Mouse (Mus musculus) lung, adult 18-20 months (tissue): Measurements from ENCODE around the gene Cttnbp2.

ENCODE experiments used
- DNase-seq, 2 experiments: peaks; one replicate each; pipeline ENCODE4 v3.0.0; 2022; ENCODE audit warnings: mixed read lengths in 2 of 2

The Cttnbp2 gene

DNA sequence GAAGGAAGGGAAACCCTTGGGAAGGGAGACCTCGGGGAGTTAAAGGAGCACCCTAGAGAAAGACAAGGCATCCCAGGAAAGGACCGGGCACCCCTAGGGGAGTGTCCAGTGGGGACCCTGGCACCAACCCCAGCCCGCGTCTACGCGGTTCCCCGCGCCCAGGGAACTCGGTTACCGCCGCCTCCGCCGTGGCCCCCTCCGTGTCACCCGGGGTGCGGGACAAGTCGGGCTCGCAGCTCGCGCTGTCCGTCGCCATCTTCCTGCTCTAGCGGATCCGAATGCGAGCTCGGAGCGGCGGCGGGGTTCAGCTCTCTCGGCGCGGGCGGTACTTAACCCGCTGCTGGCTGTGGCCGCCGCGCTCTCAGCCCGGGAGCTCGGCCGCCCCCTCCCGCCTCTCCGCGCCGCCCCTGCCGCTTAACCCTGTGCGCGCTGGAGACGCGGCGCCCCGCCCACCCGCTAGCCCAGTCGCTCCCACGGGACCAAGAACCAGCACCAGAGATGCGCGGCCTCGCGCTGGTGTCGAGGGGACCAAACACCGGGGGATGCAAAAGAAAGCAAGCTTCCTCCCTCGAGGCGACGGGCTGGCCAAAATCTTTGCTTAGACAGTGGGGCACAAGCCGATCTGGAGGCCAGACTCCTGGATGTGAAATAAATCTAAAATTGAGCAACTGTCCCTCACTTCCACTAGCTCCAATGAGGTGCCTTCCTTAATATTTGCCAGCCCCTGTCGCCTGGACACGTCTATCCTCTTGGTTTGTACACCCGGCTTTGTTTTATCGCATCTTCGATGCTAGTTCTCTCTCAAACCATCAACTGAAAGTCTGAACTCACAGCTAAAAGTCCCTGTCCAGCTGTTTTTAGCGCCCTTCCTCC is at the start of gene Cttnbp2:
Gene Cttnbp2, minus strand, starts transcription at position 364 of the 873 bp plus-strand sequence.
- peak; percentile 44 to 54 for DNase-seq

DNA sequence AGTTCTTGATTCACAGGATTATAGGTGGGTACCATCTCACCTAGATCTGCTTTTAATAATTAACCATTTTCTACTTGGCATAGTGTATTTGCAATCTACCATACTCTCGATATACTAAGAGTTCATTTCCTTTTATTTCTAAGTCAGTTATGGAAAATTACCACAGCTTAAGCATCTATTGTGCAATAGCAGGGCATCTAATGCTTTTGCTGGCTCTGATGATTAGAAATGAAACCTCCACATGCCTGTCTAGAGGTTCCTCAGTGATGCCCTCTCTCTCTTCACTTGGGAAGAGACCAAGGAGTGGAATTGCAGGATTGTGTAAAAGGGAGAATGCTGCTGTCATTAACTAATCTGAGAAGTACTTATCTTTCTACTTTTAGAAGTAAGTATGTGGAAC is 44.4 kb upstream of the Cttnbp2 start:
- no peak for DNase-seq

DNA sequence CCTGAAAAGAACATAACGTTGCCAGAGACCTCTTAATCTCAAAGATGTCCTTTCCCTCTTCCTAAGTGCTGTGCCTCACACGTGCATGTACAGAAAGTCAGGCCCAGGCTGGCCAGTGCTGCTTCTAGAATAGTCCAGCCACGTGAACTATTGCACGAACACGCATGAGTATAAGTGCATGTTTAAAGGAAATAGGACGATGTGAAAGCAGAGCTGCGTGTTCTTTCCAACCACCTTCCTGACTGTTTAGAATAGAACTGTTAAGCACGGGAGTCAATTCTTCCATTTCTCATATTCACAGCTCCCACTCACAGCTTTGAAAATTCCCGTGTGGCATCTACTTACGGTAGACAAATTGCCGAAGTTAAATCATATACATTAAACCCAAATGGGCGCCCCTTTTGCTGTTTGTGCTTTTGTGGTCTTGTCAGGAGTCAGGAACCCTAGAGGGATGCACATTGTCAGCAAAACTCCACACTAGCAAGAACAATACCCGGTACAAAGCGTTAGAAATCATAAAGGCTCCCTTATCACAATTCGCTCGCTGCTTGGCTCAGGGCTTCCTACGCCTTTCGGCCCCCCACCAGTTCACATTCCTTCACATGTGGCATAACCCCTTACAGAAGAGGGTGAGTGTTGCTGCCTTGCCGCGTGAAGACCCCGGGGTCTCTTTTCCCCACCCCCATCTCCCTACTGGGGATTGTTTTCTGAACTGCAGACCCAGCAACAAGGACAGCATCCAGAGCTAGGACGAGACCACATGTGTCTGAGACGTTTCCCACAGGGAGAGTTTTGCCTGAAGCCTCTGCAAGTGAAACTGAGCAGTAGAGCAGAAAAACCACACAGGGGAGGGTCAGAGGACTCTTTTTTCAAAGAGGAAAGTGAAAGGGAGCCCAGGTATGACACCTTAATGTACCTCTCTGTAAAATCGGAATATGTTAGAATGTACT is 33.1 kb upstream of the Cttnbp2 start:
- DNase-seq: no peak

DNA sequence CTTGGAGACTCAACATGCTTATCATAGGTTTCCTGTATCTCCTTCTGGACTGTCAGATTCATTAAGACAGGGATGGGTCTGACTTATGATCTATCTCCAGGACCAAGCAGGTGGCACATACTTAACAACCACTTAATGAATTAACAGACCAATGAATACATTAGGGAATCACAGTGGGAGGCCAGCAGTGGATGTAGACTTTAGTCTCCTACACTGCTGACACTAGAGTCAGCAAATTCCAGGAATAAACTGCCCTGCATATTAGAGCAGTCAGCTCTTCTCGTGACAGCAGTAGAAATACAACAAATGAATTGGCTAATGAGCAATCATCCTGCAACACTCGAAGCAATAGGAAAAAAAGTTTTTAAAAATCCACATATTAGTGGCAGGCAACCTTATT is 29.2 kb upstream of the Cttnbp2 start:
- DNase-seq: no peak

DNA sequence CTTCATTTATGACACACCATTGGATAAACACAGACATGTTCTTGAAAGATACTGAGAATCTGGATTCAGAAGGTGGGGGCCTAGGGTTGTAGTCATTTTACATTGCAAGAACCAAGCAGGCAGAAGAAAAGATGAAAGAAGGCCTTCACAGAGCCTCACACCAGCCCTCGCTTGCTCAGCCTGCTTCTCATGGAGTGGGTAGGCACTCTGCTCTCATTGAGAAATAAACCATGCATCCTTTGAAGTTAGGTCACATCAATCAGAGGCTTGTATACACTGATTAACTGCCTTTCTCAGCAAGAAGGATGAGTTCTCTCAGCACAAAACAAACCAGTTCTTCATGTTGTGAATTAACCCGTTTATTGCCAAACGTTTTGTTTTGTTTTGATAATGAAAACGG is 25.8 kb upstream of the Cttnbp2 start:
- DNase-seq: no peak

DNA sequence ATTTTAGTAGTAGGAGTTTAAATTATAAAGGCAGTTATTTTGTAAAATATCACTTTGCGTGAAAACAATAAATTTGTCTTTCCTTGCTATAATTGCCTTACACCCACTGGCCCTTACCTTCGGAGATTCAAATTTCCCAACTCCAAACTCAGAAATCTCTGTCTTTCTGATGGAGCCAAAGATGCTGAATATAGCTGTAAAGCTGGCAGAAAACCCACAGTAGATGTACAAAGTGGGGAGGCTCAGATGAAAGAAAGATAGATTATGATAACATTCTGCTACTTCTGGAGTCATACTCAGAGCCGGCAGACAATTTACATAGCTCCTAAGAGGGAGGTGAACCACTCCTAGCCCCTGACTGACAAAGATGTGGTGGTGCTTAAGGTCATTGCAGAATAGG is 15.8 kb upstream of the Cttnbp2 start:
- DNase-seq: no peak

DNA sequence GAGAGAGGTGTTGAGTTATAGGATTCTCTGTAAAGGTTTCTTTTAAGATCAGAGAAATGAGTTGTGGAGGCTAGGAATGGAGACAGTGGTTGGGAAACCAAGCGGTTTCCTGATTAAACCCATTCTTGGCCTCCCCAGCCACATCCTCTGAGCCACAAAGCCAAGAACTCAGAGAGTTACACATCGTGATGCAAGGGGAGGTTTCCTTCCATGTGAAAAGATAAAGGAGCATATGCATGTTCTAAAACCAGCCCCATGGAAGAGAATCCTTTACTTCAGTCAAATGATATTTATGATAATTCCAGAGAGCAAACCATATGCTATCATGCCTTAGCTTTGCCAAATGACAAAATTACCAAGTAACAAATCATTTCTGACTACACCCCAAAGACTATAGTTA is 3.0 kb upstream of the Cttnbp2 start:
- DNase-seq: no peak

DNA sequence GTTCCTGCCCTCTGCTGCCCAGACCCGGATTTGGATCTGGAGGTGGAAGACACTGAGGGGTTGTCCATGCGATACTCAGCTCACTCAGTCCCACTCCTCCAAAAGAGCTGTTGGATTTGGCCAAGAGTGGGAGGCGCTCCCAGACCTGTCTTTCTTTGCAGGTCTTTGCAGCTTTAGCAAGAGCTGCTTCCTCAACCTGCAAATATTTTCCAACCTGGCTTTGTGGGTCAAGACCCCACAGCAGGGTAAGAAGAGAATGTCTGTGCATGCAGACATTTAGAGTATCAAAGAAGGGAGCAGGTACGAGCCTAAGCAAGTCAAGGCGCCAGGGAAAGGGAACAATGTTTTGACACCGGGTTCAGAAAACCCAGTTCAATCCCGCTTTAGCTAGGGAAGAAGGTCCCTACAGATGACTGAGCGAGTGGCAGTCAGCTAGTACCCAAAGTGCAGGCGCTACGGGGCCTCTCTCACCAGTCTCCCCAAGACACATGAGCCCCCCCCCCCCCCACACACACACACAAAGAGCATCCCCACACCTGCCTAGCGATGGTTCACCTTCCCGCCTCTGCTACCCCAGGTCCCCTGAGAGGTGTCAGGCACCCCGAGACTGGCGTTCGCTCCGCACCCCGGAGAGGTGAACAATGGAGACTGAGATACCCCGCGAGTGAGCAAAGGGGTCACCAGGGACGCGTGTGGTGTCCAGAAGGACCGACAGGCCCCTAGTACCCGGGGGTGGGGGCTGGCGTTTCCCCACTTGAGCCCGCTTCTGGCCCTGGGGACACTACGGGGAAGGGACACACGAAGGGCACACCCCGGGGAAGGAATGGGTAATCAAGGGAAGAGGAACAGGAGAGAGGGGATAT is 801 bp downstream of the Cttnbp2 start:
- DNase-seq: peak in 1 of 2 experiments; percentile 7

DNA sequence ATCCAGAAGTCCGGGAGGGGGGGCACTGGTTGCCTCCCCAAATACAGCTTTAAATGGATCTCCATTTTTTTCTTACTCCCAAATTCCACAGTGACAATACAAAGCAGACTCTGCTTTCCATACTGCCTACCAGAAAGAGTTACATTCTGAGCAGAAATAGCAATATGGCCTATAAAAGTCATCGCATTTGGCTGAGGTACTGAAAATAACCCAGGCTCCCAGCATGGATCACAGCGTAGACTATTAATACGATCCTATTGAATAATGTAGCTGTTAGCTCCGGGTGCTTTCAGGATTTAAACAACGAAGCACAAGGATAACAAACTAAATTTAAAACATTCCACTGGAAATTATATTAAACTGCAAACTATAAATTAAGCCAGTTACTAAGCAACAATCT is 2.8 kb downstream of the Cttnbp2 start:
- no peak for DNase-seq

DNA sequence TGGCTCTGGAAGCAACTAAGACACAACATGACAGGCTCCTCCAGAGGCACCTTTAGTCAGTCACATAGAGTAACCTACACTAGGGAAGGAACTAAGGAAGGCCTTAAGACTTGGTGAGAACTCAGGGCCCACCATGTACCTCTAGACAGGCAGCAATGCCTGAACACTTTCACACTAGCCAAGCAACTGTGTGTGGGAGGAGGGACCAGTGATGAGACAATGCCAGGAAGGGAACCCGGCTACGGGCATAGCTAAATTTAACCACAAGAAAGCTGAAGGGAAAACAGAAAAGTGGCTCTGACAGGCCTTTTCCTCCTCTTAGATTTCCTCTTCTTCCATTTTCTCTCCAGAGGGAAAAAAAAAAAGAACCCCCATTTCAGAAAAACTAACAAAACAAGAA is 6.6 kb downstream of the Cttnbp2 start:
- no peak for DNase-seq

DNA sequence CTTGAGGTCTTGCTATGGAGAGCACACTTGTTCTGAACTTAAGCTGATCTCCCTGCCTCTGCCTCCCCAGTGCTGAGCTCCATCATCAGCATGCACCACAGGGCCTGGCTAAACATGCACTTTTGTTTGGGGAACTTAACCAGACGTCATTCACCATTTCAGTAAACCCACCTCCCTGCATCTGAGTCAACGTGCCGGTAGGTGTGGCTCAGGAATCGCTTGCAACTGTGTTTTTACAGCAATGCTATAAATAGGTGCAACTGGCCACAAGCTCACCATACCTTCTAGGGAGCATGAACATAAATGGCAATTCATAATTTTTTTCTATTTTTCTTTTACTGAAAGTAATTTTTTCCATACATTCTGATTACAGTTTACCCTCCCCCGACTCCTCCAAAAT is 14.8 kb downstream of the Cttnbp2 start:
- no peak for DNase-seq

DNA sequence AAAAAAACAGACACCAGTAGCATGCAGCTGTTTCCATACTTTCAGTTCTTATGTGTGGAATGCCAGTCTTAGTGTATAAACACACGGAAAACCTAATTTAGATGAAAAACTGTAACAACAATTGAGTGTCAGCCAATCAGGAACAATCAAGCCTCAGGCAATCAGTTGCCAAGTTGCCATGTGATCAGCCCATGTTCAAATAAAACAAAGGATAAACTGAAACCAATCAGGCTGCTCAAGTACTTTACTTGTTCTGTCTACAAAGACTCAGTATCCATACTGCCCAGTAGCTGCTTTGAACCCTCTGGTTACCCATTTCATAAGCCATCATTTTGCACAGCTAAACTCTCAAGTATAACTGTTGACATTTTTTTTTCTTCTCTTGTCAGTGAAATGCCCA is 21.7 kb downstream of the Cttnbp2 start:
- DNase-seq: no peak

DNA sequence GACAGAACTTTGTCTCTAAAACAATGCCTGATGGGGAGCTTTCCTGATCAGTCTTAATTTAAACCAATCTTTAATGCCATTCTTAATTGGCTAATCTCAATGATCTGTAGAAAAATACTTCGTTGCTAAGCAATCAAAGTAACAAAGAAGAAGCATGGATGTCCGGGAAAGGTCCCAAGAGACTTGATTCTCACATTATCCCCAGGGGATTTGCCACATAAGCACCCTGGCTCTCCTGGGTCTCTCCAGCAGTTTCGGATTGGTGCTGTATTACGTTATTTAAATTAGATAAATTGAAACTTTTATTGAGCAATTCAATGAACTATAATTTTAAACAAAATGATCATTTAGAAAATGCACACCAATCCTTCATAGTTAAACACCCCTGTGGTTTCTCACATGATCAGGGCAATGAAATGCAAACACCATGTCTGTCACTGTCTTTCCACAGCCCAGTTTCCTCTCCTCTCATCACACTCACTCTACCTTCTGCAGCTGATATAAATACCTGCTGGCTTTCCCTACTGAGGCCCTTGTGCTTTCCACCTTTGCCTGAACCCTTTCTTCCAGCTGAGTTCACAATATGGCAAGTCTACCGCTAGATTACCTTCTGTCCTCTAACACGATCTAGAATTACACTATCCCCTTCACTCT is 22.3 kb downstream of the Cttnbp2 start:
- no peak for DNase-seq

DNA sequence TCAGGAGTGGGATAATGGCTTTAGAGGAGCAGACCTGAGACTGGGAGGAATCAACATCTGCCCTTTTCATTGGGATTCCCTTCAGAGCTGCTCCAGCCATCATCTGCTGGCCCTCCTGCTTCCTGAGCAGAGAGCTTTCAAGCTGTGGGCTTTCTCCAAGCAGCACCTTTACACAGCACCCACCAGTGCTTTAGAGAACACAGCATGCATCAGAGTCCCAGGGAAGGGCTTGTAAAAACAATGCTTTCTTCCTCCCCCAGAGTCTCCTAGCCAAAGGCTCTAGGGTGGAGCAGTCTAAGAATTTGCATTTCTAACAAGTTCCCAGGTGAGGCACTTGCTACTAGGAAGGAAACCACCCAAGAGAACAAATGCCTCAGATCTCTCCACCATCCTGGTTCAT is 29.6 kb downstream of the Cttnbp2 start:
- DNase-seq: no peak

DNA sequence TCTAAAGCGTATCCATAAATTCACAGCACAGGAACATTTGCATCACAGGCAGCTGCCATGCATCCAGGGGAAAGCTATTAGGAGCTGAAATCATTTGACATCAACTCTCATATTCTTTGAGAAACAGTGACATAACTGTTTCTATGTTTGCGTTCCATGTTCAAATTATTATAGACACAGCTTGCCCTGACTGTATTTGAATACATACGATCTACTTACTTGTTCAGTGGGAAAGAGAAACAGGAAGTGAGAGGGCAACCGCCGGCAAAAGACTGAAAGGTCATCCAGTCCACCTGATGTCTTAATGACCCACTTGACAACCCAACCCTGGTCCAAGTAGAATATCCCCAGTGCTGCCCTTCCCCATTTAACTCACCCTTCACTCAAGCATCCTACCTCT is 30.6 kb downstream of the Cttnbp2 start:
- no peak for DNase-seq

DNA sequence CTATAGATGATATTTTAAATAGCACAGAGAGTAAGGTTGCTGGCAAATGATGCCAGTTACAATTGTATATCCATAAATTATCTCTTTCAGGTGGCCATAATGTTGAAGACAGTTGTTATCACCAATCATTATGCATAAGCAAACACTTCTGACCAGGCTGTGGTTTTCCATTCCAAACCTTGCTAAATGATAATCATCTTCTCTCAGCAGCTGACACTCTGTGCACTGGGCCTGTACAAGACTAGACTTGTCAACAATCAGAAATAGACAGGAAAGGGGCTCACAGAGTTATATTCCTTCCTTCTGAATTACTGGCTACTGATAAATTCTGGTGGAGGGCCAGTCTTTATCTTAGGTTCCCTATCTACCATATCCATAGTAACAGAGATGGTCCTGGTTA is 32.1 kb downstream of the Cttnbp2 start:
- no peak for DNase-seq

DNA sequence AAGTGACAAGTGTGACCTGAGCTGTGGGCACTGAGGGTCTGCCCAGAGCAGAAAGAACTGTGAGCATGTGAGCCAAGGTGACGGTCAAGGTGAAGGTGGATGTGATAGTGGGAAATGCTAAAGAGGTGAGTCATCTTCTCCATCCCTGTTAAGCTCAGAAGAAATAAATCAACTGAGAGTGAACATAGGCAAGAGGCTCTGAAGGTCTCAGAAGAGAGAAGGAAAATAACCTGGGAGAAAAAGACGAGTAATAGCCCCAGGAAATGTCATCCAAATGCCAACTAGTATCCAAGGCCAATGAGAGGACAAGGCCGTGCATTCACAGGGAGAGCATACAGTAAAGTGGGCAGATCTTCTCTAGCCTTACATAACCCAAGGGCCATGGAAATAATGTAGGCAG is 32.9 kb downstream of the Cttnbp2 start:
- DNase-seq: no peak

DNA sequence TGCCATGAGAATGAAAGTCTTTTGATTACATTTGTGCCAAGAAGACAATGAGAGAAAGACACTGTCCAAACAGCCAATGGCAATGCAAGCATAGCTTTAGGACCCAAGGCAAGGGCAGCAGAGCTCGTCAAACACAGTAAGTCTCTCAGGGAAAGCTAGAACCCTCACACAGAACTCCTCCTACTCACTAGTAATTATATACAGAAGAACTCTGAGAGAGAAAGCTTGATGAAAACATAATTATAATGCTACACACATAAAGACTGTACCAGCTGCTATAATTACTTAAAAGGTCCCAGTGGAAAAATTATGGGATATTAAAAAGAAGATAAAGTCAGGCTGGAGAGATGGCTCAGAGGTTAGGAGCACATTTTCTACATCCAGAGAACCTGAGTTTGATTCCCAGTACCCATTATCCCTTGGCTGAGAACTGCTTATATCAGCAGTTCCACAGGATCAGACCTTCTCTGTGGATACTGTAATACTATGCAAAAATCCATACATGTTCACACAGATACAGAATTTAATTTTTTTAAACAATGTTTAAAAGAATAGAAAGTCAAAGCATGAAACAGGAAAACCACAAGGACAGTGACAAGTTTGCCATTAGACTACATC is 37.2 kb downstream of the Cttnbp2 start:
- no peak for DNase-seq

DNA sequence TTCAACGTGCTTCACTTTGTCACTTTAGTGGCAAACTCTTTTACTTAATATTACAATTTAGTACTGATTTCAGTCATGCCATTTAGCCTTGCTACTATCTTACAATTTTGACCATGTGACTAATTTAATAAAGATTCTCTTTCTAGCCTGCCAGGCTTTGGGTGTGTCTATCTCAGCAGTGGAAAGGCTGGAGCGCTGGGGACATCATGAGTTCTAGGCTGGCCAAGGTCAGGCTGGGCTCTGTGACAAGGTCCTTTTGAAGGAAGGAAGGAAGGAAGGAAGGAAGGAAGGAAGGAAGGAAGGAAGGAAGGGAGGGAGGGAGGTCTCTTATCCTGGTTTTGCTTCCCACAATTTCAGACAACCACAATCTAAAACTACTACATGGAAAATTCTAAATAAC is 39.7 kb downstream of the Cttnbp2 start:
- DNase-seq: no peak

DNA sequence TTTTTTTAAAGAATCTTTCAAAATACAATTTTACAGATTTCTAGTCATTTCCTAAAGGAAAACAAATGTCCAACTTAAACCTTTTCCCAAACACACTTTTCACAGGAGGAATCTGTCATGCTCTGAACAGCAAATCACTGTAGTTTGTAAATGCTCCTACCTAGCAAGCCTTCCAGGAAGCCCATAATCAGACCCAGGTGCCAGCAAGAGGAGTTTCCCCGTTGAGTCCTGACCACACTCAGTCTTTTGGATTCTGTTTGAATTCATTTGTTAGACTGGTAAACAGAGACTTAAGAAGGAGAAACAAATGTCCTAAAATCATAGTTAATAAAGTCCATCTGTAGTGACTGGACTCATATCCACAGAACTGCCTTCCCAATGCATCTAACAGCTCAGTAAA is 40.1 kb downstream of the Cttnbp2 start:
- no peak for DNase-seq

DNA sequence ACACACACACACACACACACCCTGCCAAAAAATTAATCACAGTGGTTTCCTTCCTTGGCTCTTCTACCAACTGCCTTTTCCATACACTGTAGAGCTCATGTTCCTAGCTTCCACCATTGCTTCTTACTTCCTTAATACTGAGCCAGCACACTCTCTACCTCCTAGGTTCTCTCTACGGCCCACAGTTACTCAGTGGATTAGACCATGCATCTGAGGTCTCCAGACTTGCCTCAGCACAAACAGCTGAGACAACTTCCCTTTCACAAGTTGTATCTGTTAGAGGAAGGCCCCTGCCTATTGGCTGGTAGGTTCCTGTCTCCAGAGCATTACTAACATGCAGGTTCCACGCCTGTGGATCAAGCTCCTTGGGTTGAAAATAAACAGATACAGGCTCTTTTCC is 45.4 kb downstream of the Cttnbp2 start:
- no peak for DNase-seq

DNA sequence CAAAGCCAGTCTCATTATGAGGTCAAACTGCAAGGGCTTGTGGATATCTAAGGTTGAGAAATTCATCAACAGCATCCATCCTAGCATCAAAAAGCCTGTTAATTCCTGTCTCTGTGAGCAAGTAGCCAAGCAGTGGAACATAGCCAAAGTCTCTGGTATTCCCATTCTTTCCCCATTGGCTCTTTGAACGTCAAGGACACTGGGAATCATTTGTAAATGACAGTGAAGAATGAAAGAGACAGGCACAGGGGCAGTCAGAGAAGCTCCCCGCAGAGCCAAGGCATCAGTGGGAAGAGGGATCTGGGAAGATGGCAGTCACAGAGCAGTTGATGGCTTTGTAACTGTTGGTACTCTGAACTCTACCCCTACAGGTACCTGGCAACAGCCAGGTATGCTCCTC is 46.9 kb downstream of the Cttnbp2 start:
- no peak for DNase-seq
